Mouse (Mus musculus) lung, adult 2 months (tissue): ENCODE results near the gene Dhdds.

Experiments
- CTCF ChIP-seq: fragments of 200-500 bp; IDR thresholded peaks from 2 replicates; pipeline ENCODE4 v1.5.1; 2011; ENCODE audit warnings: mild to moderate bottlenecking, low read length, control low read depth; ENCODE audit not compliant: insufficient read depth
- POLR2A ChIP-seq: fragments of 200-500 bp; IDR thresholded peaks from 2 replicates; pipeline ENCODE4 v1.6.1; 2011; ENCODE audit warnings: low read depth, mild to moderate bottlenecking, control low read depth, low read length, borderline replicate concordance; ENCODE audit errors: extremely low read depth

DNA sequence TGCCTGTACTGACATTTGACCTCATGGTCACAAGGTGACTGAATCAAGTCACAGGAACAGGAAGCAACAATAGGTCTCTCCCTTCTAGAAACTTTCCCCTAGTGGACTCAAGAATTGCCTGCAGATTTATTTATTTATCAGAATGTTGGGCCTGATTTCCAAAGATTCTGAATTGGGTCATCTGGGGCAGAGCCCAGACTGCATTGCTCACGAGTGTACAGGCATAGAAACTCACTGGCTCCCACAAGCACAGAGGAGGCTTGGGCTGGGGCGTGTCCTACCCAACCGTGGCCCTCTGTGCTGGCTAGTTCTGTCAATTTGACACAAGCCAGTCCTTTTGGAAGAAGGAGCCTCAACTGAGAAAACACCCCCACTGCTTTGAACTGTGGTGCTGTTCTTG is 59.1 kb downstream of the Dhdds start:
- TF ChIP-seq CTCF = no peak
- no peak for TF ChIP-seq POLR2A
